Mouse (Mus musculus) 3134 (cell line): ENCODE results near the gene Zc3hav1l.

Experiments
- DNase-seq: peaks from one replicate; pipeline ENCODE4 v3.0.0-alpha.2; 2011; ENCODE audit warnings: low spot score; ENCODE audit not compliant: insufficient read length; ENCODE audit errors: extremely low read depth

The Zc3hav1l gene

DNA sequence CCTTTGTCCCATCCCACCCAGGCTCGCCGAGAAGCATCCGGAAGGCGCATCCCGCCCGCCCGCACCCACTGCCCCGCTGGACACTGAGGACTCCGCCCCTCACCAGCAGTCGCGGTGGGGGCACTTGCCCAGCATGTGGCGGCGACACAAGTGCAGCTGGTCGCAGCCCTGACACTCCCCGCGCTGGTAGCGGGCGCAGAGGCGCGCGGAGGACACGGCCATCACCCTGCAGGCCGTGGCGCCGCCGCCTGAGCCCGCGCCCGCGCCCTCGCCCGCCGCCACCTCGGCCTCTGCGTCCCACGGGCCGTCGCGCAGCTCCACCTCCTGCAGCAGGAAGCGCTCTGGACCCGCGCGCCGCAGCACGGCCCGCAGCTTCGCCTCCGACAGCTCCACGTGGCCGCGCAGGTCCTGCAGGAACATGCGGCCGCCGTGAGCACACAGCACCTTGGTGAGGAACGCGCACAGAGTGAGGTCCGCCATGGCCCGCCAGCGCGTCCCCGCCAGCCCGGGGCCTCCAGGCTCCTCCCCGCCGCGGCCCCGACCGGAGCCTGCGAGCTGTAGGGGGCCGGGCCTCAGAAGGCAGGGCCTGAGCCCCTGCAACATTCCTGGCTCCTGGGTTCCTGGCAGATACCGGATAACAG is at the start of gene Zc3hav1l:
Zc3hav1l (minus strand) TSS at position 499 of the 641 bp plus-strand sequence.
- DNase-seq, result peak; percentile 86

DNA sequence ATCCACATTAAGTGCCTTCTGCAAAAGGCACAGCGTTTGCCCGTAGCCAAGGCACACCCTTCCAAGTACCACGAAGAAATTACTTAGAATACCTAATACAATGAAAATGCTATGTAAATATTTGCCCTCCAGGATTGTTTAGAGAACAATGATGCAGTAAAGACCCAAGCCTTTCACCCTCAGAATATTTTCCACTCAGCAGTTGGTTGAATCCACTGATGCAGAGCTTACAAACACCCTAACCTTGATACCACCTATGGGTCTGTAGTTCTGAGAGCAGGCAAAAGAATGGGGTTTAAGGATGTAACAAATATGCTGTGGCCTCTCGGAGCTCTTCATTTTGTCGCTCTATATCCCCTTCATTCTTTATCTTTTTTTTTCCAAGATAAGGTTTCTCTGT is 48.8 kb upstream of the Zc3hav1l start:
- DNase-seq, result no peak

DNA sequence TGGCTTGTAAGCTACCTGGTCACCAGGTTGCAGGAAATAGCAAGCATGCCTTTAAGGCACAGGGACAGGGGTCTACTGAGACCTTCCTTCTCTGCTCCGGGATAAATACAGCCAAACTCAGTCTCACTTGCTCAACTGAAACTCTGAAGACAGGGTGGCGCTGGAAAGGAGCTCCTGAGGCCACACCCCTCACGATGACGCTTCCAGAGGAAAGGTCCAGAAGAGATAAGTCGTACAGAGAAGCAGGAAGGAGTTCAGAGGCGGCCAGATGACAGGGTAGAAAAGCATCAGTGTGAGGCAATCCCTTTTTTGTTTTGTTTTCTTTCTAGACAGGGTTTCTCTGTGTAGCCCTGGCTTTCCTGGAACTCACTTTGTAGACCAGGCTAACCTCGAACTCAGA is 46.7 kb upstream of the Zc3hav1l start:
- no peak for DNase-seq

- no peak for DNase-seq
Observed at GRCm38 (mm10) chr6:38344006-38344670, 45.1 kb upstream of the Zc3hav1l start.

GRCm38 (mm10) chr6:38343581-38343980 is 44.5 kb upstream of the Zc3hav1l start:
- no peak for DNase-seq

DNA sequence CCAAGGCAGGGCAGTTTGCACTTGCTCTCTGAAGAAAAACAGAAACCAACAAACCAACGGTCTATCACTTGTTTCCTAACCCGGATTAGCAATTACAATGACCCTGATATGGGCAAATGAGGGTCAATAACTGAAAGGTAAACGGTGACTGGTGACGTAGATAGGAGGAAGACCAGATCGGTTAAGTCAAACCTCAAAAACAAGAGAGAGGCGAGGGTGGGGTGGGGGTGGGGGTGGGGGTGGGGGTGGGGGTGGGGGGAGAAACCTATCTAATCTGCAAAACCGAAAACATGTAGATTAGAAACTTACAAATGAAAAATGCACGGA is 43.6 kb upstream of the Zc3hav1l start:
- no peak for DNase-seq

GRCm38 (mm10) chr6:38341751-38342665 is 42.9 kb upstream of the Zc3hav1l start:
- no peak for DNase-seq

GRCm38 (mm10) chr6:38339078-38339477 is 40.0 kb upstream of the Zc3hav1l start:
- DNase-seq, result no peak

DNA sequence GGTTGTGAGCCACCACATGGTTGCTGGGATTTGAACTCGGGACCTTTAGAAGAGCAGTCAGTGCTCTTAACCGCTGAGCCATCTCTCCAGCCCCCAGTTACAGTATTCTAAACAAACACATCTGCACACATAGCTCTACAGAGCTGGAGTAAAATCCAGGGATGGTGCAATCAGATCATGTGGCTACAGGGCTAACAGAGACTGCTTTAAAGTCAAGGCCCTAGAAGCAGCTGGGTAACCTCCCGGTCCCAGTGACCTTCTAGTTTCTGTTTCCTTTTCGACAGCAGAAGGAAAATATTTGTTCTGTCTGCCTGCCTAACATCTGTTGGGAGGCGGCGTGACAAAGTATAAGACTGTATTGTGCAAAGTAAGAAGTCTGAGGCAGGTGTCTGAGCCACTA is 38.9 kb upstream of the Zc3hav1l start:
- no peak for DNase-seq

DNA sequence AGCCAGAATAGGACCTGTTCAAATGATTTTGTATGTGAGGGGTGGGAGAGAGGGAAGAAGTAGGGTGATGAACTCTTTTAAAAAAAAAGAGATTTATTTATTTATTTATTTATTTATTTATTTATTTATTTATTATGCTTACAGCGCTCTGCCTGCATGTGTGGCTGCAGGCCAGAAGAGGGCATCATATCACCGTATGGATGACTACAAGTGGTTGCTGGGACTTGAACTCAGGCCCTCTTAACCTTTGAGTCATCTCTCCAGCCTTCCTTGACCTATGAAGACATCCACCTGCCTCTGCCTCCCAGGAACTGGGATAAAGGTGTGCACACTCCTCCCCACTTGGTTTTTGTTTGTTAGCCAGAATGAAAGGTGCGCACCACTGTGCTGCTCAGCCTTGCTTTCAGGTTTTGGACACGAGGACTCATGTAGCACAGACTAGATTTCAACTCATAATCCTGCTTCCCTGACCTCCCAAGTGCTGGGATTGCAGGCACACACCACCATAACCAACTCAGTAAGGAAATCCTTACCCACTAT is 38.2 kb upstream of the Zc3hav1l start:
- no peak for DNase-seq

DNA sequence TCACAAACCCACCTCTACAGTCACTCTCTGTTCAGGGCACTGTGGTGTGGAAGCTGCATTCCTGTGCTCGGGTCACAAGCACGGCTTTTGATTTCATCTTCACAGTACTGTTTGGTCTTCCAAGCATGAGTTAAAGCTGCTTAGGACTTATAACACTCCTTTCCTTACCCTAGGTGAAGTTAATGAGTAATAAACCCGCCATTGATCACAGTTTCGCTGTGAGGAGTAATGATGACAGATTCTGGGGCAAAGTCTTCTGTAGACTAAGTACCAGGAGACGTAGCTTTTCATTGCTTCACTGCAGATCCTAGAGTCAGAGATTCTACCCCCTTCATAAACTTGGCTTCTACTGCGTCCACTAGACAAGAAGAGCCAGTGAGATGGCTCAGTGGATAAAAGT is 36.2 kb upstream of the Zc3hav1l start:
- DNase-seq, result no peak

DNA sequence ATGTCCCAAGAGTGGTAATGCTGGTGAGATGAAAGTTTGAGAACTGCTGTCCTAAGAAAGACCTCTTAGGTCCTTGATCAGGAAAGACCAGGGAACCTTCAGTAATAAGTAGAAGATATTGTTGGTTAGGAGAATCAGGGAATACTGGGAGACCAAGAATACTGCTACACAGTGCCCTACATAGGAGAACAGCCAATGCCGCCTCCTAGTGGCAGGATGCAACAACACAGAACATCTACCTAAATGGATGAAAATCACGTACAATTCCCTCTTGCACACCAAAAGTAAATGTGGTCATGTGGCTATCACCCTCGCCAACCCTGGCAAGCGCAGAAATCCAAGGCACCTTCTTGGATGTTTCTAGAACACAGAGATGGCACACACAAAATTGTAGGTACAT is 27.5 kb upstream of the Zc3hav1l start:
- DNase-seq, result no peak

DNA sequence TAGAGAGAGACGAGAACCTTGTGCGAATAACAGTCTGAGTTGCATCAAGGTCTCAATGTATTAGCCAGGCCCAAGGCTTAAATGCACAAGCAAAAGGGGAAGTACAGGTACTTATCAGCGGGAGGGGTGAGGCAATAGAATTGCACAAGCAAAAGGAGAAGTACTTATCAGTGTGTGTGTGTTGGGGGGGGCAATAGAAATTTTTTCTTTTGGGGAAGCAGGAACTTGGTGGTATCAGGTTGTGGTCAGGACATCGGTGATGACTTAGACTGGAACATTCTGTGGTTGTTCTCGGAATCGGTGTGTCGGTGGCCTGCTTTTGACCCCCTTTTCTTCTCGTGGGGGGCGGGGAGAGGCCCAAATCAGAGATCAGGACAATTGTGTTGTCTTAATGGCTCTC is 21.6 kb upstream of the Zc3hav1l start:
- no peak for DNase-seq

- no peak for DNase-seq
Observed at GRCm38 (mm10) chr6:38316050-38316449, 17.0 kb upstream of the Zc3hav1l start.

DNA sequence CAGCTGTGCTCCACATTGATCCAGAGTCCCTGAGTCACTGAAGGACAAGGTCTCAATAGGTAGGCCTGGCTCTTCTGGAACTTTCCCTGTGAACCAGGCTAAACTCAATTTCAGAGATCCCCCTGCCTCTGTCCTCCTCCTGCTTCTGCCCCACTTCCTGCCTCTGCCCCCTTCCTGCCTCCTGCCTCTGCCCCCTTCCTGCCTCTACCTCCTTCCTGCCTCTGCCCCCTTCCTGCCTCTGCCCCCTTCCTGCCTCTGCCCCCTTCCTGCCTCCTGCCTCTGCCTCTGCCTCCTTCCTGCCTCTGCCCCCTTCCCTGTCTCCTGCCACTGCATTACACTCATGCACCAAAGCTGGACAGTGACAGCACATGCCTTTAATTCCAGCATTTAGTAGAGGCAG is 10.7 kb upstream of the Zc3hav1l start:
- DNase-seq, result no peak

- DNase-seq, result no peak
Observed at GRCm38 (mm10) chr6:38304981-38305380, 5.9 kb upstream of the Zc3hav1l start.

- DNase-seq, result no peak
Observed at GRCm38 (mm10) chr6:38298246-38298635, 818 bp downstream of the Zc3hav1l start.

GRCm38 (mm10) chr6:38297580-38298245 is 1.3 kb downstream of the Zc3hav1l start:
- peak; percentile 19 for DNase-seq

- no peak for DNase-seq
Observed at GRCm38 (mm10) chr6:38293708-38294107, 5.4 kb downstream of the Zc3hav1l start.

DNA sequence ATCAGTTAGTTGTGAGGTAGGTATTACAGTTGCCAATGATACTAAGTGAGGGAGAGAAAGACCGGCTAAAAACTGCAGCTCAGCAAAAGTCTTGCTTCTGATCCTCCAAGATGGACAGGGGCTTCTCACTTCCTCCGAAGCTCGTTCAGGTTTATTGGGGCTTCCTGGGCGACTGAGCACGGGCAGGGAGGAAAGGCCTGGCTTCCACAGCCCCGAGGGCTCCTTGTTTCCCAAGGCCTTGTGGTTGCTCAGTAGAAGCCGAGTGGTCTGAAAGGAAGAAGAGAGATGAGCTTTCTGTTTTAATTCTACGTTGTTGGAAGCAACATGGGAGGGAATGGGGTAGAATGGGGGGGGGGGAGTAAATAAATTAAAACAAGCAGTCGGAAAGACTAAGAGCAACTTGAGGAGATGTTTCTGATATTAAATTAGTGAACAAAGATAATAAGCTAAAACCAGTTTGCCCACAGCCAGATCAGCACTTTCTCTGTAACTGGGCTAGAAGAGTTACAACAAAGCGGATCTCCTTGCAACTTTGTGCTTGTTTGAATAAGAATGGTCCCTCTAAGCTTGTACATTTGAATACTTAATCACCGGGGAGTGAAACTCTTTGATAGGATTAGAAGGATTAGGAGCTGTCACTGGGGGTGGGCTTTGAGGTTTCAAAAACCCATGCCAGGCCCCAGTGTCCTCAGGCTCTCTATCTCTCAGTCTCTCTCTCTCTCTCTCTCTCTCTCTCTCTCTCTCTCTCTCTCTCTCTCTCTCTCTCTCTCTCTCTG is 6.0 kb downstream of the Zc3hav1l start:
- DNase-seq, result no peak
